Mouse (Mus musculus) embryonic facial prominence, embryonic 10.5 days (tissue): ENCODE data around the gene Rhoh. TPM values are rescaled to one million over a fixed set of nuclear protein-coding genes. Genes with fewer than 3 reads are reported as not detected.

ENCODE experiments used
- DNase-seq: peaks from one replicate; pipeline ENCODE4 v3.0.0-alpha.2; 2017; ENCODE audit warnings: low spot score
- H3K27ac ChIP-seq: fragments of 300-500 bp; sonication (generic); replicated peaks from 2 replicates; pipeline ENCODE4 v1.5.1; 2016; ENCODE audit warnings: mild to moderate bottlenecking
- H3K27me3 ChIP-seq: fragments of 300-500 bp; sonication (generic); replicated peaks from 2 replicates; pipeline ENCODE4 v1.6.1; 2016; ENCODE audit warnings: low read depth, mild to moderate bottlenecking; ENCODE audit not compliant: poor library complexity, severe bottlenecking
- H3K36me3 ChIP-seq: fragments of 300-500 bp; sonication (generic); replicated peaks from 2 replicates; pipeline ENCODE4 v1.6.1; 2016; ENCODE audit warnings: mild to moderate bottlenecking, moderate library complexity
- H3K4me1 ChIP-seq: fragments of 300-500 bp; sonication (generic); 2 replicates; pipeline ENCODE4 v1.6.1; 2016
- H3K4me3 ChIP-seq: fragments of 300-500 bp; sonication (generic); 2 replicates; pipeline ENCODE4 v1.5.1; 2016; ENCODE audit warnings: mild to moderate bottlenecking, moderate library complexity
- H3K9me3 ChIP-seq: fragments of 300-500 bp; sonication (generic); 2 replicates; pipeline ENCODE4 v1.6.1; 2016; ENCODE audit warnings: mild to moderate bottlenecking
- WGBS: fragments of 180-500 bp; shearing (Covaris S2); methylation state at CpG from one replicate; pipeline ENCODE4 v1.1.7; 2016; 5-methylcytosine and 5-hydroxymethylcytosine counted together
- polyA plus RNA-seq: library from polyadenylated mRNA; unstranded; fragments of >200 nt; fragmentation: Nextera tagmentation; extraction: Ambion mirVana; gene quantifications from 2 replicates; pipeline ENCODE4 v1.2.1, GENCODE M21; 2016

Rhoh gene
- polyA plus RNA-seq, 1 experiment from 2014 or later: 0.44 TPM

DNA sequence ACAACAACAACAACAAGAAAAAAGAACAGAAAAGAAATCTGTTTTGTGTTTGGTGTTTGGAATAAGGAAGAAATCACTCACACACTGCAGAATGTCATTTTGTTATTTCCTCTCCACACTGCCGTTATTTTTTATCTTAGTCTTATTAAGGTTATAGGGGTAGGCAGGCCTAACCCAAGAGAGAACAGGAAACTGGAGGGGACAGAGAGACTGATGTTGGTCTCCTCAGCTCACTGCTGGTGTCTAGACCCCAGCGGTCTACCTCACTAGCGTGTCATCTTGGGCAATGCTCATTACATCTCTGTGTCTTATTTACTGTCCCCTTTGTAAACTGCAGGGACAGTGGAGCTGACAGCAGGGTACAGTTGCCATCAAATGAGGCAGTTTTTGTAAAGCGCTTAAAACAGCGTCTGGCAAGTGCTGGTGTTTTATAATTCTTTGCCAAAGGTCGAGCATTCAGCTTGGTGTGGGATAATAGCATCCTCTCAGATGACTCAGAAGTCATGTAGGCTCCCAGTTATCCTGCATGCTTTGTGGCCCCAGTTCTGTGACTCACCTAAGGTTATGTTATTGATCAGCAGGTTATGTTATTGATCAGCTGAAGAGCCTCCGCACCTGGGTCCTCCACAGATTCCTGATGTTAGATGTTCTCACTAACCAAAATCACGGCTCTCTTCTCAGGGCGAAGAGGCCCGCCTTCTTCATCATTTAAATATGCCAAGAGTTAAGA is 21.6 kb downstream of the Rhoh start:
- 87% methylated on average over 10 of the region's 10 CpGs for WGBS
- H3K27me3 ChIP-seq: no peaks in the 10 kb centered on the region
- no peak overlapping the region for H3K27ac ChIP-seq
- no peaks in the 10 kb centered on the region for H3K9me3 ChIP-seq
- H3K36me3 ChIP-seq: no peaks in the 10 kb centered on the region
- no peak for DNase-seq
- no peak overlapping the region for H3K4me3 ChIP-seq
- H3K4me1 ChIP-seq: peaks cover 3% of the 10 kb centered on the region; the same call in 1 of the 2 replicates

- H3K27ac ChIP-seq: no peak overlapping the region
- no peaks in the 10 kb centered on the region for H3K9me3 ChIP-seq
- no peaks in the 10 kb centered on the region for H3K36me3 ChIP-seq
- peaks cover 3% of the 10 kb centered on the region; the same call in 1 of the 2 replicates for H3K4me1 ChIP-seq
- no peak for DNase-seq
- WGBS: 66% methylated on average over 5 of the region's 5 CpGs
- no peak overlapping the region for H3K4me3 ChIP-seq
- no peaks in the 10 kb centered on the region for H3K27me3 ChIP-seq
Measured at GRCm38 (mm10) chr5:65883355-65883754, 22.3 kb downstream of the Rhoh start.

DNA sequence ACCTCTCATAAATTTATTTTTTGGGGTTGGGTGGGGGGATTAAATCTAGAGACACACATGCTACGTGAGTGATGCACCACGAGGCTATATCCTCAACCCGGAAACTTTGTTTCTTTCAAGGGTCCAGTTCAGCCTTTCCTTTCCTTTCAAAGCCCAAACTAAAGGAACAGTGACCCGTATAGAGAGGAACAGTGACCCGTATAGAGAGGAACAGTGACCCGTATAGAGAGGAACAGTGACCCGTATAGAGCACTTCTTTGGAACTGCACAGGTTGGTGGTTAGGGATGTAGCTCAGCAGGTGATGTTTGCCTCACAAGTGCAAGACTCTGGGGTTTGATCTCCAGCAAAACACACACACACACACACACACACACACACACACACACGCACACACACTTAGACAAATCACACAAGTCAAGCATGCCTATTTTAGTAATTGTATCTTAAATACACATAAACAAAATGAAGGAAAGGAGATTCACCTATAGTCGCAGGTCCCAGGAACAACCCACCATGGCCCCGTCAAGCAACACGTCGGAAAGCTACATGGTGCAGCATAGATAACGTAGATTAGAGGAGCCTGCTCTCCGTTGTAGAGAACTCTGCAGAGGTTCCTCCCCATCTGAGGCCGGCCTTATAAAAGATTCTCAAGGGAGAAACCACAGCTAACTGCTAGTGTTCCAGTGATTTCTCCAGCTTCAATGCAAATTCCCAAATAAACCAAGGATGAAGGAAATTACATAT is 24.9 kb downstream of the Rhoh start:
- Histone ChIP-seq H3K27ac (no peak overlapping the region), H3K9me3 (no peaks in the 10 kb centered on the region), H3K27me3 (no peaks in the 10 kb centered on the region), H3K4me1 (peaks cover 3% of the 10 kb centered on the region; the same call in 1 of the 2 replicates), H3K4me3 (no peak overlapping the region), H3K36me3 (no peaks in the 10 kb centered on the region)
- no peak for DNase-seq
- WGBS: 78% methylated on average over 15 of the region's 15 CpGs

- 92% methylated on average over 5 of the region's 5 CpGs for WGBS
- H3K27ac ChIP-seq: no peak overlapping the region
- peaks cover 3% of the 10 kb centered on the region; the same call in 1 of the 2 replicates for H3K4me1 ChIP-seq
- no peaks in the 10 kb centered on the region for H3K9me3 ChIP-seq
- no peaks in the 10 kb centered on the region for H3K27me3 ChIP-seq
- H3K36me3 ChIP-seq: no peaks in the 10 kb centered on the region
- H3K4me3 ChIP-seq: no peak overlapping the region
- no peak for DNase-seq
Measured at GRCm38 (mm10) chr5:65888102-65888501, 27.1 kb downstream of the Rhoh start.

GRCm38 (mm10) chr5:65888998-65889397 is 28.0 kb downstream of the Rhoh start:
- Histone ChIP-seq H3K4me3 (no peak overlapping the region), H3K4me1 (no peaks in the 10 kb centered on the region), H3K36me3 (no peaks in the 10 kb centered on the region), H3K9me3 (no peaks in the 10 kb centered on the region), H3K27me3 (no peaks in the 10 kb centered on the region), H3K27ac (no peak overlapping the region)
- DNase-seq: no peak
- WGBS: 75% methylated on average over 5 of the region's 5 CpGs

- H3K4me1 ChIP-seq: no peaks in the 10 kb centered on the region
- DNase-seq: no peak
- WGBS: 84% methylated on average over 14 of the region's 14 CpGs
Measured at GRCm38 (mm10) chr5:65891251-65891826, 30.3 kb downstream of the Rhoh start.

GRCm38 (mm10) chr5:65895121-65895692 is 34.2 kb downstream of the Rhoh start:
- Histone ChIP-seq H3K36me3 (no peaks in the 10 kb centered on the region), H3K4me1 (no peaks in the 10 kb centered on the region), H3K4me3 (no peak overlapping the region), H3K9me3 (no peaks in the 10 kb centered on the region), H3K27me3 (no peaks in the 10 kb centered on the region), H3K27ac (no peak overlapping the region)
- 86% methylated on average over 6 of the region's 6 CpGs for WGBS
- no peak for DNase-seq

More at GRCm38 (mm10) chr5:65891251-65891826, 30.3 kb downstream of the Rhoh start:
- no peaks in the 10 kb centered on the region for H3K9me3 ChIP-seq
- H3K27ac ChIP-seq: no peak overlapping the region
- no peaks in the 10 kb centered on the region for H3K36me3 ChIP-seq
- no peak overlapping the region for H3K4me3 ChIP-seq
- no peaks in the 10 kb centered on the region for H3K27me3 ChIP-seq

- Histone ChIP-seq H3K36me3 (no peaks in the 10 kb centered on the region), H3K9me3 (no peaks in the 10 kb centered on the region), H3K4me3 (no peak overlapping the region), H3K27me3 (no peaks in the 10 kb centered on the region), H3K27ac (no peak overlapping the region), H3K4me1 (no peaks in the 10 kb centered on the region)
- 82% methylated on average over 7 of the region's 7 CpGs for WGBS
- no peak for DNase-seq
Measured at GRCm38 (mm10) chr5:65895764-65896163, 34.8 kb downstream of the Rhoh start.

DNA sequence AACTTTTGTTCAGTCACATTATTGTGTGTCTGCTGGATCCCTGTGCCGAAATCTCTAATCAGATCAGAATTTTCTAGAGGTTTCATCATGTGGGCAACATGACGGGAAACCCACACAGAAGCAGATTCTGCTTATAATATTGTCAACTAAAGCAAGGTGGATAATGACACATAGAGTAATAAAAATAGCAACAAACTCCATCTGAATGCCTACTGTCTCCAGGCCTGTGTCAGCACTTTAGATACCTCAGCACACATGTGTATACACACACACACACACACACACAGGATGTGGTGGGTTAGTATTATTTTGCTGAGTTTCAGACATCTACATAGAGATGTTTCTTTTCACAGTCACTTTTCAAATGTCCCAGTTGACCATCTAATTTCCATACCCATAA is 36.7 kb downstream of the Rhoh start:
- no peak overlapping the region for H3K27ac ChIP-seq
- H3K4me1 ChIP-seq: no peaks in the 10 kb centered on the region
- 93% methylated on average over 2 of the region's 2 CpGs for WGBS
- no peak overlapping the region for H3K4me3 ChIP-seq
- no peaks in the 10 kb centered on the region for H3K36me3 ChIP-seq
- DNase-seq: no peak
- H3K9me3 ChIP-seq: 0 out of 2 replicates have a peak, but pooled peaks cover under 1% of the 10 kb centered on the region
- no peaks in the 10 kb centered on the region for H3K27me3 ChIP-seq

DNA sequence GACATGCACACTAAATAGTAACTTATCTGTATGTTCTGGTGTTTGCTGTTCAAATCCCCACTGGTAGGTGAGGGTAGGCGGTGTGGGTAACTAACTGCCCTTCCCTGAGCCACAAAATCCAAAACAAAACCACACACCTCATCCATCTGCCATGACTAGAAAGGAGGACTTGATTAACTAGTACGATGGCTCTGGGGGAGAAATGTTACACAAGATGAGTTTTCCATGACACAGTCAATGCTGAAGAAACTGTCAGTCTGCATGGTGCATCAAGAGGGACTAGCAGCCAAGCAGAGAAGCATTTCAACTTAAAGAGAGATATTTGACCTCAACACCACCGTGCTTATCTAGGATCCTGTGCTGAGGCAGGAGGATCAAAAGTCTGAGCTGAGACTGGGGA is 37.7 kb downstream of the Rhoh start:
- 85% methylated on average over 3 of the region's 3 CpGs for WGBS
- DNase-seq: no peak
- no peaks in the 10 kb centered on the region for H3K27me3 ChIP-seq

DNA sequence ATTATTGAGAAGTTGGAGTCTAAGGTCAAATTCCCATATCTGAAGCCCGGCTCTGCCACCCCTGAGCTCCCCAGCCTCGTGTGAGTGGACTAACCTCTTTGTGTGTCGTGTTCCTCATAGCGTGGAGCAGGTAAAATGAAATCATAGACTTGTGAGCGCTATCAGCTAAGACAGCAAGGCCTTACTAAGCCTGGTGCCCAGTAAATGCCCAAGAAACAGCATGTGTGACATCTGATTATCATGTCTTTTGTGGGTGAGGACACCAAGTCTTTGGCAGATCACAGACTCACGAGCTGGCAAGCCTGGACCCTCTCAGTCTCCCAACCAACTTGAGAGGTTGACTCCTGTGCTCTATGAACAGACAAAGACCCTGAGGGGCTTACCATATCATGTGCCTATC is 39.1 kb downstream of the Rhoh start:
- Histone ChIP-seq H3K27me3 (no peaks in the 10 kb centered on the region), H3K4me1 (no peaks in the 10 kb centered on the region), H3K4me3 (no peak overlapping the region), H3K27ac (no peak overlapping the region), H3K9me3 (peaks cover 21% of the 10 kb centered on the region), H3K36me3 (no peaks in the 10 kb centered on the region)
- 90% methylated on average over 6 of the region's 6 CpGs for WGBS
- no peak for DNase-seq

More for the DNA sequence above, 37.7 kb downstream of the Rhoh start:
- H3K4me1 ChIP-seq: no peaks in the 10 kb centered on the region
- H3K27ac ChIP-seq: no peak overlapping the region
- H3K36me3 ChIP-seq: no peaks in the 10 kb centered on the region
- H3K9me3 ChIP-seq: peaks cover 10% of the 10 kb centered on the region
- no peak overlapping the region for H3K4me3 ChIP-seq

DNA sequence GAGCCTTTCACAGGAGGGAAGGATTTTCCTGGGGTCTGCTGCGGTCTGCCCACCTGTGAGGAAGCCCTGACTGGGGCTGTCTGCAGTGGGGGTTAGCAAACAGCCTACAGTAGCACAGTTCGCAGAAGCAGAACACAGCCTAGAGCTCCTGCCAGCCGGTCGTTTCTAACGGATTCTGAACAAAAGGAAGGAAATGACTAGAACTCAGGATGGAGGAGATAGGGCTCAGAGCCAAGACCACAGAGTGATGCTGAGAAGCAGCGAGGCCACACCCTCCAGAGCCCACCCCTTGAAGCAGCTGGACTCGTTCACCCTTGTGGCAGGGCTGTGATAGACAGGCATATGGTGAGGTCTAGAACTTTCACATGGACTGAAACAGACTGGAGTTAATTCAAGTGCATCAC is 39.9 kb downstream of the Rhoh start:
- Histone ChIP-seq H3K4me3 (no peak overlapping the region), H3K36me3 (no peaks in the 10 kb centered on the region), H3K27me3 (no peaks in the 10 kb centered on the region), H3K27ac (no peak overlapping the region), H3K9me3 (peaks cover 28% of the 10 kb centered on the region), H3K4me1 (no peaks in the 10 kb centered on the region)
- DNase-seq: no peak
- WGBS: 78% methylated on average over 7 of the region's 7 CpGs
